Mouse (Mus musculus): ENCODE results near the gene Il23a.
A peak's percentile ranks its signal among the peaks of the same experiment; 100 is the strongest.
"Not testable (repeated sequence)": the region's sequence is repeated elsewhere in the genome, so short reads cannot be mapped to it uniquely, and the experiment has no call there.

Gene Il23a

DNA sequence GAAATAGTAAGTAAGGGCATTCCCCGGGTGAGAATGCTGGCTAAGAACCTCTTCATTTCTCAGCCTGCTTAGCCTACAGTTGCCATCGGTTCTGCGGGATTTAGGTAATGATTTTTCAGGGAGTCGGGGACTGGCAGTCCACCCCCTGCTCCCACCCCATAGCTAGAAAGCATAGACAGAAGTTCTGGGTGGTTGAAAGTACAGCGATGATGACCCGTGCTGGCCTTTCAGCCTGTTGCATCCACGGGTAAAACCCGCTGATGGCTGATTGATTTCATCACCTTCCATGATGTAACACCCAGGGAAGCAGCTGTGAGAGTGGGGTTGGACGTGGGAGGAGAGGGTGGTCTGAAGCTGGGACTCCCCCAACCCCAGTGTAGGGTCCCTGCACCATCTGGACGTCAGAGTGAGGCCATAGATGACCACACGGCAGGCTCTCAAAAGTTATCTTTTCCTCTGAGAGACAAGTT, at the start of gene Il23a:
TSS of gene Il23a (minus strand) at position 51 of the 470 bp plus-strand sequence.
- DNase-seq (ENCODE audit: low spot score in 2 of 2) = no peak

DNA sequence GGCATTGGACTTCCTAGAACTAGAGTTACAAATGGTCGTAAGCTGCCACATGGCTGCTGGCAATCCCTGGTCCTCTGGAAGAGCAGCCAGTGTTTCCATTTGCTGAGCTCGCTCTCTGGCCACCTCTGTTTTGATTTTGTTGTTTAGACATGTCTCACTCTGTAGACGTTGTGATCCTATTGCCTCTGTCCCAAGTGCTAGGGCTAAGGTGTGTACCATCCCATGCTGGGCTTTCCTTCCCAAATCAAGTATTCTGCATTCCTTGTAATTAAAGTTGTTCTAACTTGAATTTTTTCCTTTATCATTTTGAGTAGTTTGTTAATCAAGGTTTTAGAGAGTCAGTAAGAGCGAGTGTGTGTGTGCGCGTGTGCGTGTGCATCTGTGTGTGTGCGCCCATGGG, 49.0 kb upstream of the Il23a start:
- DNase-seq (ENCODE audit: low spot score in 2 of 2) = no peak

DNA sequence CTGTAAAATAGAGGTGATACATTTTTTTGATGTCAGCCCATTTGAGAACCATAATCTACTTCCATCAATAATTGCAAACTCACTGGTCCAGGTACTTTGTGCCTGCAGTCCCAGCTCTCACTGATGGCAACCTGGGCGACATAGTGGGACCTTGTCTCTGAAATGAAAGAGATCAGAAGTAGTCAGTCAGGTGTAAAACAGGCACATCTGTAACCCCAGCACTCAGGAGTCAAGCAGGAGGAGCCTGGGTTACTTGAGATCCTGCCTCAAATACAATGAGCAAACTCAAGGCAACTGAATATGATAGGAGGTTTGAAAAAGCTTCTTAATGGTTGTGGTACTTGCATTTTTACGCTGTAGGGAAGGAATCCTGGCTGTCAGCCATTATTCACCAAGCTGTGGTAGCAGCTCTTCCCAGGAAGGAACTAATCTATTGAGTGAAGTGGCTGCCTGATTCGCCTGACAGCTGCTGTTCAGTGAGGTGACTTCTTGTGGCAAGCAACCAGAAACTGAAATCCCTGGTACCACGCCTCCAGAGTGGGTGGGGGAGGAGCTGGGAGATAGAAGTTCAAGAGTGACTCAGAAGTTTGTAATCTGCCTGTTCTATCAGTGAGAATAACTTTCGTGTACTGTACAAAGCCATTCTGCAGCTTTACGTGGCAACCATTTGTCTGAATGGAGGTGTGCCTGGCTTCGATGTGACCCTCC, 46.2 kb upstream of the Il23a start:
- peak; percentile 73 to 74 for DNase-seq (ENCODE audit: low spot score in 2 of 2)

DNA sequence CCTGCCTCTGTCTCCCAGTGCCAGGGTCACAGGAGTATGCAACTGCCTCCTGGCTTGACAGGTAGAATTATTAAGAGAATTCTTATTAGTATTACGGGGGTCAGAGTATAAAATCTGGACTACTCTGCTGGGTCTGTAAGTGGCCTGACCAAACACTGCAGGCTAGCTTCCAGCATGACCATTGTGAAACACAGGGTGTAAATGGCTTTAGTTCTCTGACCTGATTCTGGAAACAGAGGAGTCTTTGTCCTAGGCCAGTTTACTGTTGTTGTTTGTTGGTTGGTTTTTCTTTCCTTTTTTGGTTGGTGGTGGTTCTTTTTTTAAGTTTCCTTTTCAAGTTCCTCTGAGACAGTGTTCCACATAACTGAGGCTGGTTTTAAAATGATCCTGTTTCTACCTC, 44.9 kb upstream of the Il23a start:
- no peak for DNase-seq (ENCODE audit: low spot score in 2 of 2)

DNA sequence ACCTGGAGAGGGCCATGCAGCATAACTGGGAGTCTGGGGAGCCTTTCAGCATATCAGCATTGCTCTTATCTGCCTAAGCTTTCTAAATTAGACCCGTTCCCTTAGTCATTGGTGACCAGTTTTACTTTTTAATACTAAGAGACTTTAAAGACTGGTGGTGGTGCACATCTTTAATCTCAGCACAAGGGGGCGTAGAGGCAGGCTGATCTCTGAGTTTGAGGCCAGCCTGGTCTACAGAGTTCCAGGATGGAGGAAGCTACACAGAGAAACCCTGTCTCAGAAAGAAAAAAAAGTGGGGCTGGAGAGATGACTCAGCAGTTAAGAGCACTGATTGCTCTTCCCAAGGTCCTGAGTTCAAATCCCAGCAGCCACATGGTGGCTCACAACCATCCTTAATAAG, 41.7 kb upstream of the Il23a start:
- DNase-seq (ENCODE audit: low spot score in 2 of 2) = no peak

DNA sequence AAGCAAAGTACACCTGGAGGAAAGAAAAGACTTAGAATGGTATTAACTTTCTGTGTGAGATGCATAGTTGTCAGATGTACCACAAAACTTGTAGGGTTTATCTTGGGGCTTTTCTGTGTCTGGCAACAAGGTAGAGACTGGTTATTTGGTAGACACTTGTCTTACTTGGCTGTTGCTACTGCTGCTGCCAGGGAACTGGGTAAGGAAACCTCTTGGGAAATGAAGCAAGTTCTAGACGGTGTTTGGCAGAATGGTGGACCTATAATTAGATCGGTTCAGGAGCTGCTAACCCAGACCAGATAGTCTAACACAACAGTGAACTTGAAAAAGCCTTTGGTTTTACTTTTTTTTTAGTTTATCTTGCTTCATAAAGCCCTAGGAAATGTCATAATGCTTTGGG, 40.4 kb upstream of the Il23a start:
- no peak for DNase-seq (ENCODE audit: low spot score in 2 of 2)

DNA sequence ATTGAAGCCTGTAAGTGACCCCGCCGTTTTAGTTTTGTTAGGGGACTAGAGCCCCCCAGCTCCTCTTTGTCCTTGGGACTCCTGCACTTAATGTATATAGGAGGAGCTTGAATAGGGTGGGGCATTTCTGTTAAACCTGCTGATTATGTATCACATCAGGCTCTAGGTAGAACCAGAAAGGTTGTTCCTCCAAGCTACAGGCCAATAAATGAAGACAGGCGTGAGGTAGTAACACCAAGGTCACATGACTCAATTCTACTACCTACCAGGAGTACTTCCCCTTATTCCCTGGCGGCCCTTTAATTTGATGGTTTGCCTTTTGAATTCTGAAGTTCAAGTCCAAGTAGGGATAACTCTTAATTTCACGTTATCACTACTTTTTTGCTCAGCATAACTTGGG, 39.9 kb upstream of the Il23a start:
- DNase-seq (ENCODE audit: low spot score in 2 of 2) = no peak

DNA sequence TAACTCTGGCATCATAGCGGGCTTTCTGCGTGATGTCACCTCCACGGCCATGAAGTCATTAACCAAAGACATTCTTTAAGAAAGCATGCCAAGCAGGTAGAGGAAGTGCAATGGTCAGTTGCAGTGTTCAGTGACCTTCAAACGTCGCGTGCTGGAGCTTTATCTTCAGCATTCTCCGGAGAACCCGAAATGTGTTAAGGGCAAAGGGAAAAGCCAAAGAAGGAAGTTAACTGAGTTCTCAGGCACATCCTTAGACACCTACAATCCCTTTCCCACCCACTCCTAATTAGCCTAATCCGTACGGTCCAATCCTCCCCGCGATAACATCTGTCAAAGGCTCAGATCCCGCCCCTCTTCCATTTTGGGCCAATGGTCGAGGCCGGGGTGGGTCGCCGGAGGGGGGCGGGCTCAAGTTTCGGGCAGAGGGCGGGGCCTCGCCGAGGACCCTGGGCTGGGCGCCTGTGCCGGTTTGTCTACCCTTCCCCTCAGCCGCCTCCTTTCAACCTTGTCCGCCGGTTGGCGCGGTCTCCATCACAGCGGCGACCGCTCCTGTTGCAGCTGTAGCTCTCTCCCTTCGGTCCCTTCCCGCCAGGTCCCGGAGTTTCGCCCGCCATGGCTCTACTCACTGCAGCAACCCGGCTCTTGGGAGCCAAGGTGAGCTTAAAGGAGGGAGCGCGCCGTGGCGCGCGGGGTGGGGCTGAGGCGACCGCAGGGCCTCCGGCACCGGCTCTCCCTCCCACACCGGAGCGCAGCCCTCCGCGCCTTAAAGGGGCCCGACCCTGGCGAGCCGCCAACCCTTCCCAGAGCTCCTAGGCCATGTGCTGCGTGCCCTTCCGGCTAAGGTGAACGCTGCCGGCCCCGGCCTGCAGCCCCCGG, 39.0 kb upstream of the Il23a start, which contains the start of gene Cs:
TSS of gene Cs (plus strand) at position 429 of the 876 bp plus-strand sequence.
- peak; percentile 96 for DNase-seq (ENCODE audit: low spot score in 2 of 2)

DNA sequence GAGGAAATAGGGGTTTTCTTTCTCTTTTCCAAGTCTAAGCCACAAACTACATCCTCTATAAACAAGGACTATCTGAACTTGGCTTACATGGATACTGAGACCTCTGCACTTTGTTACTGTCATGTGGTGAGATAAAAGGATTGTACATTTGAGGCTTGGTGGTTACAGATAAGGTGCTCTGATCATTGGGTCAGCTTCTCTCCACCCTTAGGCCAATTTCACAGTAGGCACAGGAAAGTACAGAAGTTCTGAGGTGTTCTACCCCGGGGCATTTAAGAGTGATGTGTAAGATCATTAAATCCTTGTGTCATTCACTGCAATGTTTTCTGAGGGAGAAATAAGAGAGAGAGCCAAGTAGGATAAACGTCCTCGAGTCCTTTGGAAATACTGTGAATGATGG, 38.0 kb upstream of the Il23a start:
- no peak for DNase-seq (ENCODE audit: low spot score in 2 of 2)

DNA sequence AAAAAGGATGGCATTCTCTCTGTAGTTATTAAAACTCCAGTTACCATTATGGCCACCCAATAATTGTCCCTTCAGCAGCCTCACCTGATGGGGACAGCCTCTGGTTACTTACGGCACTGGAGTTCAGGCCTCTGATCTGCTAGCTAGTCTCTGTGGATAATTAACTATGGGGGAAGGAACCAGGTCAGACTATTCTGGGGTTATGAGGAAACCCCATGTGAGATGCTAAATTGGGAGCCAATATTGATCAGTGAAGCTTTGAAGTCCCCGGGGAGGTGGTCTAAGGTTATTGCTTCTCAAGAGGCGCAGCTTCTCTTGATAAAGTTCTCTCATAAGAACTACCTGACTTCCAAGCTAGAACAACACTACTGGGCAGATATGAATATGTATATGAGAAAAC, 37.6 kb upstream of the Il23a start:
- no peak for DNase-seq (ENCODE audit: low spot score in 2 of 2)

DNA sequence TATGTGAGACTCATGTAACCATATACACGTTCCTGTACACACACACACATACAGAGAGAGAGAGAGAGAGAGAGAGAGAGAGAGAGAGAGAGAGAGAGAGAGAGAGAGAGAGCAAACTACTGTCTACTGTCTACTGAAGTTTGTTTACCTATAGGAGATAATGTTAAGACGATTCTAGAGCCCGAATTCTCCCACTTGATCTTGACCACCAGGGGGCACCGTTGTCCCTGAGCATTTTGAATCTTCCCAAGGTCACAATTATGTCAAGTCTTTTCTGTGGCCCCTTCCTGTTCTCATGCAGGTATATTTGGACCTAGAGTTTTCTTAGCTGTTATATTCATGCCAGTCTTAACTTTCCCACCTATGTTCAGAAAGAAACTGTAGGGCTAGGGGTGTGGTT, 37.0 kb upstream of the Il23a start:
- peak; percentile 88 to 95 for DNase-seq (ENCODE audit: low spot score in 2 of 2)

DNA sequence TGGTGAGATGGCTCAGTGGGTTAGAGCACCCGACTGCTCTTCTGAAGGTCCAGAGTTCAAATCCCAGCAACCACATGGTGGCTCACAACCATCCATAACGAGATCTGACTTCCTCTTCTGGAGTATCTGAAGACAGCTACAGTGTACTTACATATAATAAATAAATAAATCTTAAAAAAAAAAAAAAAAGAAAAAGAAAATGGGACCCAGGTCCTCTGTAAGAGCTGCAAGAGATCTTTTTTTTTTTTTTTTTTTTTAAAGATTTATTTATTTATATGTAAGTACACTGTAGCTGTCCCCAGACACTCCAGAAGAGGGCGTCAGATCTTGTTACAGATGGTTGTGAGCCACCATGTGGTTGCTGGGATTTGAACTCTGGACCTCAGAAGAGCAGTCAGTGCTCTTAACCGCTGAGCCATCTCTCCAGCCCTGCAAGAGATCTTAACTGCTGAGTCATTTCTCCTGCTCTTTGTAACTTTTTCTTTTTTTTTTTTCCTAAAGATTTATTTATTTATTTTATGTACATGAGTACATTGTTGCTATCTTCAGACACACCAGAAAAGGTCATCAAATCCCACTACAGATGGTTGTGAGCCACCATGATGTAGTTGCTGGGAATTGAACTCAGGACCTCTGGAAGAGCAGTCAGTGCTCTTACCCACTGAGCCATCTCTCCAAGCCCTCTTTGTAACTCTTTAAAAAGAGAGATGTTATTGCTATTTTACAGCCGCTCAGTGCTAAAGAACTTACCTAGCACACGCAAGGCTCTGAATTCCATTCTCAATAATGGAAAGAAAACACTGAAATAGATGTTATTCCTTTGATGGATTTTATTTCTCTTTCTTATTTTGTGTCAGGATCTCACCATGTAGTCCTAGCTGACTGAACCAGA, 34.1 kb upstream of the Il23a start:
- DNase-seq (ENCODE audit: low spot score in 2 of 2) = not testable (repeated sequence)

DNA sequence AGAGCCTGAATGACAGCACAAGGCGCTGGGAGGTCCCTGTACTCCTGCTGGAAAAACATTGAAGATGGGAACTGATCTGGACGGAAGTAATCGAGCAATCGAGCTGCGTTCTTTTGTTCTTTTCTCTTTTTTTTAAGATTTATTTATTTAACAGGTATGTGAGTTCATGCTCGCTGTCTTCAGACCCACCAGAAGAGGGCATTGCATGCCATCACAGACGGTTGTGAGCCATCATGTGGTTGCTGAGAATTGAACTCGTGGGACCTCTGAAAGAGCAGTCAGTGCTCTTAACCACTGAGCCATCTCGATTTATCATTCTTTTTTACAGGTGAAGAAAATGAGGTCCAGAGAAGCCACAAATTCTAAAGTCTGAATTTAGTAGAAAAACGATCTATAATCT, 29.1 kb upstream of the Il23a start:
- no peak for DNase-seq (ENCODE audit: low spot score in 2 of 2)

DNA sequence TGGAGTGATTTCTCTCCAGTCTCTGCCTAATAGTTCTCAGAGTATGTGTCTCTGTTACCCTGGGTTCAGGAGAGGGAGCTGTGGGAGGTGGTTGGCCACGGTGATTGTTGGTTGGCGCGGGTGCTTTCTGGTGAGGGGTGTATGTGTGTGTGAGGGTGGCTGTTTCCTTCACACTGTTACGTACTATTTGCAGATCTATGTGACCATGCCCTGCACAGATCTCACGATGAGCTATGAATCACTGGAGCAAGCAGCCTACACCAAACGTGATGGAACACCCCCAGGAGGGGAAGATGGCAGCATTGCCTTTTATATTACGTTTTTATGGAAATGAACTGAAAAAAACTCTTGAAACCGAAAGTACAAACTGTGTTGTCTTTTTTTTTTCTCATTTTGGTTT, 28.3 kb upstream of the Il23a start:
- no peak for DNase-seq (ENCODE audit: low spot score in 2 of 2)

DNA sequence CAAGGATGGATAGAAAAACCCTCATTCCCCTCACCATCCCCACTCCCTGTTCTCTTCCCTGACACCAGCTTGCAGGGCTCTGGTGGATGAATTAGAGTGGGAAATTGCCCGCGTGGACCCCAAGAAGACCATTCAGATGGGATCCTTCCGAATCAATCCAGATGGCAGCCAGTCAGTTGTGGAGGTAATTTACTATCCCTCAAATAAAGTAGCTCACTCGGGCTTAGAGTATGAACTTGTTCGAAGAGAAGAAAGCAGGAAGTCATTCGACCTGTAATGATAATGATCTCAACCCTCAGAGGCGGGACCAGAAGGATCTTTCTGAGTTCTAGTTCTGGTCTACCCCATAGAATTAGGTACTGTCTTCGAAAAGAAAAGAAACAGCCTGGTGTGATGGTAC, 25.0 kb upstream of the Il23a start:
- DNase-seq (ENCODE audit: low spot score in 2 of 2) = no peak

DNA sequence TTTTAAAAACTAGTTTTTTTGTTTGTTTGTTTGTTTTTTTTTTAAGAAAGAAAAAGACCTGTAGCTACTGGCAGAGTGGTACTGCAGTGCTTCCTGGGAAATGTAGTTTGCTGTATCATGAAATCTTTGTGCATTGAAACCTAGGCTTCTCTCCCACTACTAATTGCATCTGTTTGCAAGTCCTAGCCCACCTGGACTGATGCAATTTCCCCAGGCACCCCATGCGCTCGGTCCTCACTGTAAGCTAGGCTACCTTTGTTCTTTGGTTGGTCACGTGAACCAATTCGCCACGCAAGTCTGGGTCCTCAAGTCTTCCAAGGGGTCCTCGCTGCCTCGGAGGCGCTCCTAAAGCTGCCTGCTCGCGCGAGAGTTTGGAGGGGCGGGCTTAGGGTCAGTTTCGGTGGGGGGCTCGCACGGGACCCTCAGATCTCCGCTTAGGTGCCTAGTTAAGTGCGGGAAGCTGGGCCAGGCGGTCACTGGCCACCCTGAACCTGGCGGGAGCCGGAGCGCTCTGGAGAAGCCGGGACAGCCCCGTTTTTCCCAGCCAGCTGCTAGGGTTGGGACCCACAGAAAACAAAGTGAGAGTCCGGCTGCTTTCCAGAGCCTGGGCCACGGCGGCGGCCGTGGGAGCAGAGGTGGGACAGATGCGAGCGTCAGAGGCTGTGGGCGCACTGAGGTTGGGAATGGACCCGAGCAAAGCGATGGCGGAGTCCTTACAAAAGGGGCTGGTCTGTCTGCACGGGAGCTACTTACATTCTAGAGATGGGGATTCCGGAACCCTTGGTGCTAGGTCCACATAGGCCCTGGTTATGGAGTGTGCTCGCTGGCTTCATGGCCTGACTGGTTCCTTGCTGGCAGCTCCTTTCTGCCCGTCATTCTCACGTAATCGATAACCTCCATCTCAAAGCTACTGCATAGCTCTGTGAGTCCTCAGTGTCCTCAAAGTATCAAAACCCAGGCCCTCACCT, 23.9 kb upstream of the Il23a start, which contains the start of gene Cnpy2:
TSS of gene Cnpy2 (plus strand) at position 319 of the 968 bp plus-strand sequence.
- peak; percentile 72 to 88 for DNase-seq (ENCODE audit: low spot score in 2 of 2)

DNA sequence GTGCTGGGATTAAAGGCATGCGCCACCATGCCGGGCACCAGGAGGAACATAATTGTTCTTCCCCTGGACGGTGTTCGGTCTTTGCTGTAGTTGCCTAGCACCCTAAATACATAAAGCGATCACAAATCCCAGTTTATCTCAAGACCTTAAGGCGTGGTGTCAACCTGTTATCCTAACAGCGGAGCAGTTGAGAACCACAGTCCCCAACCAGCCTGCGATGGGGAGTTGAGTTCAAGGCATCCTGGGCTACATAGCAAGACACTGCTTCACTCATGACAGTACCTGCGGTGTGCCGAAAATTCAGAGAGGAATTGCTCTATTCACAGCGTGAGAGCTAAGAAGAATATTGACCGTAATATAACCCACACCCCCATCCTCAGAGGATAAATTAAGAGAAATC, 23.1 kb upstream of the Il23a start:
- DNase-seq (ENCODE audit: low spot score in 2 of 2) = no peak

DNA sequence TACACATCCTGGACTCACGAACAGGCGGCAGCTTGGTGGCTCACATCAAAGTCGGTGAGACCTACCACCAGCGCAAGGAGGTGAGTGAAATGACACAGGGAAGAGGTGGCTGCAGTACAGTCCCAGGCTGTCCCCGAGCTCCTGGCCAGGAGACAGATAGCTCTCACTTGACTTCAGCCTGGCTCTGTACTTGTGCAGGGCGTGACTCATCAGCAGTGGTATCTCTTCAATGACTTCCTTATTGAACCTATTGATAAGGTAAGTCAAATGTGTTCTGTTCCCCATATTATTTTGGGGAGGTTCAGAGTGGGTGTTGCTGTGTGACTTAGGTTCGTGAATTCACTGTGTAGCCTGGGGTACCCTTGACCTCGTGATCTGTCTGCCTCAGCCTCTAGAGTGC, 17.0 kb upstream of the Il23a start:
- DNase-seq (ENCODE audit: low spot score in 2 of 2) = no peak

DNA sequence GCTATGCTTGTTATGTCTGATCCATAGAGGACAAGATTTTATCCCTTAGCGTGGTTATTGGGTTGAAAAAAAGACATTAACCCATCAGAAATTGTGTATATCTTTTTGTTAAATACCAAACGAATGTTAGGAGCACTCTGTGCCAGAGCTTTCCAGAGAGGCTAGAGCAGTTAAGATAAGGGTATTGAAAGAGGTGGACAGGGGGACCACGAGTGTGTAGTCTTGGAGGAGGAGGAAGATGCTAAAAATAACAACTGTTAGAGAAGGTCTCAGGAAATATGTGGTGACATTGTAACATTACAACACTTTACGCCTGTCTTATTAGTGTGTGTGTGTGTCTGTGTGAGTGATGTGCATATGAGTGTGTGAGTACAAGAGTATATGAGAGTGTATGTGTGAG, 12.3 kb upstream of the Il23a start:
- DNase-seq (ENCODE audit: low spot score in 2 of 2) = no peak

DNA sequence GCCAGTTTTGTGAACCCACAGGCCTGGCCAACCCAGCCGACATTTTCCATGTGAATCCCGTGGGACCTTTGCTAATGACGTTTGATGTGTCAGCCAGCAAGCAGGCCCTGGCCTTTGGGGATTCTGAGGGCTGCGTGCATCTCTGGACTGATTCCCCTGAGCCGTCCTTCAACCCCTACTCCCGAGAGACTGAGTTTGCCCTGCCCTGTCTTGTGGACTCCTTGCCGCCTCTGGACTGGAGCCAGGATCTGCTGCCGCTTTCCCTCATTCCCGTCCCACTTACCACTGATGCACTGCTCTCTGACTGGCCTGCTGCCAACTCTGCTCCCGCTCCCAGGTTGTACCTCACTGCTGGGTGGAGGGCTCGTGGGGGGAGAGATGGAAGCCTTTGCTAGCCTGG, 11.6 kb upstream of the Il23a start:
- no peak for DNase-seq (ENCODE audit: low spot score in 2 of 2)

DNA sequence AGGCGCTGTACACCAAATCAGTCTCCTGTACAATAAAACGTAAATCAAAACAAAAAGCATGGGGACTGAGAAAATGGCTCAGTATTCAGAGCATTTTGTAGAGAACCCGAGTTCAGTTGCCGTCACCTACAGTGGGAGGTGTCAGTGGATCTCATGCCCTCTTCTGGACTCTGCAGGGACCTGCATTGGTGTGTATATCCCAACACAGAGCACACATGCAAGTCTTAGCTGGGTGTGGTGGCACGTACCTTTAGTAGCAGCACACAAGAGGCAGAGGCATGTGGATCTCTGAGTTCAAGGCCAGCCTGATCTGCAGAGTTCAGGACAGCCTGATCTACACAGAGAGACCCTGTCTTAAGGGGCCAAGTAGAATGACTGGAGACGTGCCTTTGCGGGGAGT, 11.1 kb upstream of the Il23a start:
- no peak for DNase-seq (ENCODE audit: low spot score in 2 of 2)
